In the genomic region with DNA sequence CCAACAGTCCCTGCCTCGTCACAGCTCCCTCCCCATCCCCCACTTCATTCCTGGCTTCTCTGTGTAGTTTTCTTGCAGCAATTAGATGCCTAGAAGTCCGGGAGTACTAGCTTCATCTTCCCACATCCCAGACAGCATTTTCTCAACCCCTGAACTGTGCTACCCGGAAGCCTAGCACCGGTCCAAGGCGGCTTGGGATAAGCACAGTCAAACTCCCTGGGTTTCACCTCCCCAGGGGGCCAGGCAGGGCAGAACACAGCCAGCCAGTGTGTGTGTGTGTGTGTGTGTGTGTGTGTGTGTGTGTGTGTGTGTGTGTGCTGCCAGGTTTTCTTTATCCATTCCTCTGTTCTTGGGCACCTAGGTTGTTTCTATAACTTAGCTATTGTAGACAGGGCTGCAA, we compare ENCODE assay signal across 27 mouse cellular contexts. TPM values are rescaled to one million over a fixed set of nuclear protein-coding genes. Genes with fewer than 3 reads are reported as not detected.
"Had no signal": no experiment of that assay in that cellular context is flagged by ENCODE, and none has a peak within 500 bp of the region (broad histone marks: within the 10 kb centered on the region; RNA-seq: fewer than 3 reads in every experiment).

No protein-coding gene starts in this region.

- H3K36me3 ChIP-seq: embryonic facial prominence, embryonic 10.5 days; embryonic facial prominence, embryonic 12.5 days; embryonic facial prominence, embryonic 13.5 days; embryonic facial prominence, embryonic 15.5 days; forebrain, embryonic 10.5 days; forebrain, embryonic 12.5 days; forebrain, embryonic 15.5 days had no signal

- H3K4me3 ChIP-seq: embryonic facial prominence, embryonic 10.5 days; embryonic facial prominence, embryonic 12.5 days; embryonic facial prominence, embryonic 13.5 days; embryonic facial prominence, embryonic 15.5 days; erythroblast, embryonic 14.5 days; forebrain, embryonic 10.5 days; forebrain, embryonic 12.5 days; forebrain, embryonic 13.5 days; forebrain, embryonic 15.5 days; gastrocnemius, adult 2 months; heart, adult 2 months had no signal

- DNase-seq: cerebellum, adult 9-10 months; cerebellum, adult 9-11 months; cerebellum, postnatal 10 days; cerebellum, postnatal 14 days; cerebellum, postnatal 25 days; cerebellum, postnatal 36 days; embryo, embryonic 11 days; forebrain, postnatal 0 days; gastrocnemius, adult 2 months; gastrocnemius, postnatal 10 days; gastrocnemius, postnatal 14 days; gastrocnemius, postnatal 25 days; gastrocnemius, postnatal 36 days; heart, adult 11 months; heart, adult 18-20 months; heart, adult 2 months had no signal

- H3K27ac ChIP-seq: embryonic facial prominence, embryonic 10.5 days; embryonic facial prominence, embryonic 12.5 days; embryonic facial prominence, embryonic 13.5 days; embryonic facial prominence, embryonic 15.5 days; forebrain, embryonic 10.5 days; forebrain, embryonic 12.5 days; forebrain, embryonic 13.5 days; forebrain, embryonic 15.5 days; gastrocnemius, adult 2 months; heart, adult 2 months had no signal

- H3K4me1 ChIP-seq: embryonic facial prominence, embryonic 12.5 days; embryonic facial prominence, embryonic 13.5 days; embryonic facial prominence, embryonic 15.5 days; forebrain, embryonic 10.5 days; forebrain, embryonic 12.5 days; forebrain, embryonic 13.5 days; forebrain, embryonic 15.5 days had no signal

- H3K27me3 ChIP-seq: embryonic facial prominence, embryonic 12.5 days; embryonic facial prominence, embryonic 13.5 days; embryonic facial prominence, embryonic 15.5 days; forebrain, embryonic 12.5 days; forebrain, embryonic 13.5 days; forebrain, embryonic 15.5 days had no signal

- ATAC-seq: forebrain, embryonic 13.5 days; forebrain, embryonic 14.5 days; forebrain, embryonic 15.5 days; forebrain, embryonic 16.5 days; forebrain, postnatal 0 days had no signal

- H3K9ac ChIP-seq: embryonic facial prominence, embryonic 12.5 days; embryonic facial prominence, embryonic 13.5 days; embryonic facial prominence, embryonic 15.5 days; forebrain, embryonic 12.5 days; forebrain, embryonic 13.5 days; forebrain, embryonic 15.5 days; forebrain, postnatal 0 days had no signal

- H3K4me2 ChIP-seq: embryonic facial prominence, embryonic 12.5 days; embryonic facial prominence, embryonic 13.5 days; embryonic facial prominence, embryonic 15.5 days; forebrain, embryonic 12.5 days; forebrain, embryonic 13.5 days; forebrain, embryonic 15.5 days had no signal

- H3K9me3 ChIP-seq: embryonic facial prominence, embryonic 10.5 days; embryonic facial prominence, embryonic 12.5 days; embryonic facial prominence, embryonic 13.5 days; embryonic facial prominence, embryonic 15.5 days; forebrain, embryonic 10.5 days; forebrain, embryonic 12.5 days; forebrain, embryonic 13.5 days; forebrain, embryonic 15.5 days had no signal

RNA-seq across cellular contexts. Expression of gene Lat, which starts 56.1 kb away (rescaled TPM):
- total RNA-seq: gastrocnemius, adult 2 months had no signal
